9 mouse cellular contexts compared by ENCODE assay signal in genomic region chr14:51087762-51088161, GRCm38 (mm10). TPM values are rescaled to one million over a fixed set of nuclear protein-coding genes. Genes with fewer than 3 reads are reported as not detected.
DNase-seq lines count a peak whose midpoint lies in the region; ATAC-seq and TF ChIP-seq lines count a peak whose summit lies in the region.
"Had no signal": no experiment of that assay in that cellular context is flagged by ENCODE, and none has a peak within 500 bp of the region (broad histone marks: within the 10 kb centered on the region; RNA-seq: fewer than 3 reads in every experiment).

No protein-coding gene starts in this region.

- H3K27me3 ChIP-seq in limb, embryonic 15.5 days, result peaks cover 9% of the 10 kb centered on the region; the same call in 1 of the 2 replicates

- no peak overlapping the region for H3K27ac ChIP-seq in embryonic fibroblast, embryonic 13.5 days (ENCODE audit: insufficient read depth, low read length)
- no peak overlapping the region for H3K27ac ChIP-seq in limb, embryonic 15.5 days

- H3K36me3 ChIP-seq in limb, embryonic 15.5 days, result no peaks in the 10 kb centered on the region

- no peak for TF ChIP-seq POLR2A in embryonic fibroblast, embryonic 13.5 days (IDR thresholded peaks at IDR 0.05; ENCODE audit: low read depth, low read length)

- no peaks in the 10 kb centered on the region for H3K4me1 ChIP-seq in embryonic fibroblast, embryonic 13.5 days (ENCODE audit: control insufficient read depth, insufficient read depth, low read length)
- H3K4me1 ChIP-seq in limb, embryonic 15.5 days, result peaks cover 16% of the 10 kb centered on the region; the same call in 1 of the 2 replicates

- WGBS in limb, embryonic 15.5 days, result 15% methylated on average over 9 of the region's 9 CpGs

- DNase-seq in embryo, embryonic 10 days (ENCODE audit: low spot score), result peak; percentile 48
- DNase-seq in embryo, embryonic 9.5 days (ENCODE audit: extremely low spot score), result no peak
- peak; percentile 37 for DNase-seq in 3134 (ENCODE audit: extremely low read depth, insufficient read length, low spot score)
- no peak for DNase-seq in natural killer cell, adult 2 months (ENCODE audit: low spot score in 2 of 2)
- DNase-seq in cerebellum, adult 9-11 months, result no peak

- no peaks in the 10 kb centered on the region for H3K9me3 ChIP-seq in limb, embryonic 15.5 days

- ATAC-seq in limb, embryonic 15.5 days (ENCODE audit: insufficient number of reproducible peaks, low FRiP score, low TSS enrichment, low read depth), result no peak
- ATAC-seq in erythroid progenitor cell, adult 5-6 weeks (replicated peaks; ENCODE audit: low FRiP score, poor library complexity, severe bottlenecking), result no peak

- TF ChIP-seq CTCF in embryonic fibroblast, embryonic 13.5 days (IDR thresholded peaks at IDR 0.05; ENCODE audit: borderline replicate concordance, insufficient read depth, low read length), result no peak

- H3K9ac ChIP-seq in limb, embryonic 15.5 days, result no peak overlapping the region

- H3K4me3 ChIP-seq in embryonic fibroblast, embryonic 13.5 days (ENCODE audit: insufficient read depth, low read length), result peak overlapping the region; percentile 93
- peak overlapping the region; percentile 78 for H3K4me3 ChIP-seq in limb, embryonic 15.5 days

- peak overlapping the region; percentile 64 for H3K4me2 ChIP-seq in limb, embryonic 15.5 days

RNA-seq across cellular contexts. Expression of gene Rnase4, which starts 3.1 kb away (rescaled TPM):
- polyA plus RNA-seq in embryonic fibroblast, embryonic 13.5 days (2011; ENCODE audit: insufficient read length, low read depth, missing spikeins), result 116 and 134 TPM in 2 replicates
- 68.6 and 83.1 TPM in 2 replicates for polyA plus RNA-seq in limb, embryonic 15.5 days (2015; fragmentation: Nextera tagmentation; extraction: Ambion mirVana)
- 8.0 and 11.5 TPM in 2 replicates for total RNA-seq in erythroid progenitor cell, adult 5-6 weeks (2015; ENCODE audit: low replicate concordance)
- 6.4 and 10.3 TPM in 2 replicates for total RNA-seq in erythroid progenitor cell, adult 5-6 weeks (2017; ENCODE audit: low replicate concordance)

RNA-seq across cellular contexts. Expression of gene Ang, which starts 3.2 kb away (rescaled TPM):
- 11.4 TPM in 2 replicates for polyA plus RNA-seq in embryonic fibroblast, embryonic 13.5 days (2011; ENCODE audit: insufficient read length, low read depth, missing spikeins)
- 10.1 and 10.5 TPM in 2 replicates for polyA plus RNA-seq in limb, embryonic 15.5 days (2015; fragmentation: Nextera tagmentation; extraction: Ambion mirVana)
- 8.0 and 17.7 TPM in 2 replicates for total RNA-seq in erythroid progenitor cell, adult 5-6 weeks (2015; ENCODE audit: low replicate concordance)
- 2.2 TPM in 1 of 2 replicates, not detected in the other for total RNA-seq in erythroid progenitor cell, adult 5-6 weeks (2017; ENCODE audit: low replicate concordance)
- total RNA-seq: monocyte, adult 5-6 weeks had no signal

RNA-seq across cellular contexts. Expression of gene Olfr750, which starts 13.5 kb away (rescaled TPM):
- polyA plus RNA-seq in embryonic fibroblast, embryonic 13.5 days (2011; ENCODE audit: insufficient read length, low read depth, missing spikeins), result not detected in 2 replicates
- not detected in 2 replicates for polyA plus RNA-seq in limb, embryonic 15.5 days (2015; fragmentation: Nextera tagmentation; extraction: Ambion mirVana)
- total RNA-seq in erythroid progenitor cell, adult 5-6 weeks (2015; ENCODE audit: low replicate concordance), result not detected in 2 replicates
- not detected in 2 replicates for total RNA-seq in erythroid progenitor cell, adult 5-6 weeks (2017; ENCODE audit: low replicate concordance)
- total RNA-seq: monocyte, adult 5-6 weeks had no signal

RNA-seq across cellular contexts. Expression of gene Eddm3b, which starts 26.5 kb away (rescaled TPM):
- polyA plus RNA-seq in embryonic fibroblast, embryonic 13.5 days (2011; ENCODE audit: insufficient read length, low read depth, missing spikeins), result not detected in 2 replicates
- not detected in 2 replicates for polyA plus RNA-seq in limb, embryonic 15.5 days (2015; fragmentation: Nextera tagmentation; extraction: Ambion mirVana)
- not detected in 2 replicates for total RNA-seq in erythroid progenitor cell, adult 5-6 weeks (2015; ENCODE audit: low replicate concordance)
- not detected in 2 replicates for total RNA-seq in erythroid progenitor cell, adult 5-6 weeks (2017; ENCODE audit: low replicate concordance)
- total RNA-seq: monocyte, adult 5-6 weeks had no signal

RNA-seq across cellular contexts. Expression of gene Rnase12, which starts 30.3 kb away (rescaled TPM):
- not detected in 2 replicates for polyA plus RNA-seq in embryonic fibroblast, embryonic 13.5 days (2011; ENCODE audit: insufficient read length, low read depth, missing spikeins)
- not detected in 2 replicates for polyA plus RNA-seq in limb, embryonic 15.5 days (2015; fragmentation: Nextera tagmentation; extraction: Ambion mirVana)
- total RNA-seq in erythroid progenitor cell, adult 5-6 weeks (2015; ENCODE audit: low replicate concordance), result 7.1 TPM in 1 of 2 replicates, not detected in the other
- total RNA-seq in erythroid progenitor cell, adult 5-6 weeks (2017; ENCODE audit: low replicate concordance), result 7.3 TPM in 1 of 2 replicates, not detected in the other
- total RNA-seq: monocyte, adult 5-6 weeks had no signal

Comparison
In these comparisons a context has a peak if more than half of its experiments do, and no peak if none do; other contexts are left out.
1. DNase-seq: peak in embryo, embryonic 10 days (single experiment) and 3134 (single experiment); none in embryo, embryonic 9.5 days (single experiment), natural killer cell, adult 2 months (0 of 2) and cerebellum, adult 9-11 months (single experiment).